Comparison of ENCODE assay signal across 17 mouse cellular contexts in the genomic region with DNA sequence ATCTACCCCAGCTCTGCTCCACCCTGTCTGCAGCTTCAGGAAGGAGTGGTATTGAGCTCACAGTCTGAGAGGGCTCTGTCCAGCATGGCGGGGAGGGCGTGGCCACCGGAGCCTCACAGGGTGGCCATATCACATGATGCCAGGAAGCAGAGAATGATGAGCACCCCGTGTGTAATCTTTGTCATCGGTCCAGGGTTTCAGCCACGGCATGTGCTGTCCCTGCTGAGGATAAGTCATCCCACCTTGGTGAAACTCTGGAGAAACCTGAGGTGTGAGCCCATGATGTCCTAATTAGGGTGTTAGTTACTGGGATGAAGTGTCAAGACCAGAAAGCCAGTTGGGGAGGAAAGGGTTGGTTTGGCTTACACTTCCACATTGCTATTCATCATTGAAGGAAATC.
"Had no signal": no experiment of that assay in that cellular context is flagged by ENCODE, and none has a peak within 500 bp of the region (broad histone marks: within the 10 kb centered on the region; RNA-seq: fewer than 3 reads in every experiment).

No protein-coding gene starts in this region.

- H3K4me3 ChIP-seq: lung, embryonic 15.5 days; megakaryocyte, embryonic 14.5 days; midbrain, embryonic 13.5 days; midbrain, embryonic 15.5 days; neural tube, embryonic 12.5 days; stomach, embryonic 15.5 days had no signal

- ATAC-seq: lung, postnatal 0 days; midbrain, embryonic 13.5 days; midbrain, embryonic 15.5 days had no signal

- H3K27ac ChIP-seq: lung, embryonic 15.5 days; macrophage; midbrain, embryonic 13.5 days; midbrain, embryonic 15.5 days; neural tube, embryonic 12.5 days; stomach, embryonic 15.5 days; stomach, postnatal 0 days had no signal

- H3K4me2 ChIP-seq: lung, embryonic 15.5 days; midbrain, embryonic 11.5 days; midbrain, embryonic 13.5 days; midbrain, embryonic 15.5 days; neural tube, embryonic 12.5 days; stomach, embryonic 15.5 days had no signal

- H3K4me1 ChIP-seq: lung, embryonic 15.5 days; midbrain, embryonic 13.5 days; midbrain, embryonic 15.5 days; neural tube, embryonic 12.5 days; stomach, embryonic 15.5 days had no signal

- H3K9me3 ChIP-seq: lung, embryonic 15.5 days; megakaryocyte, embryonic 14.5 days; midbrain, embryonic 13.5 days; midbrain, embryonic 15.5 days; neural tube, embryonic 12.5 days; stomach, embryonic 15.5 days had no signal

- H3K27me3 ChIP-seq: lung, embryonic 15.5 days; megakaryocyte, embryonic 14.5 days; midbrain, embryonic 13.5 days; midbrain, embryonic 15.5 days; neural tube, embryonic 12.5 days; stomach, embryonic 15.5 days had no signal

- H3K9ac ChIP-seq: lung, embryonic 15.5 days; midbrain, embryonic 13.5 days; midbrain, embryonic 15.5 days; neural tube, embryonic 12.5 days; stomach, embryonic 15.5 days had no signal

- DNase-seq: lung, adult 2 months; lung, postnatal 14 days; lung, postnatal 36 days; right cerebral cortex, postnatal 14 days; thymus, adult 2 months; thymus, postnatal 25 days; thymus, postnatal 4 days had no signal
